Mouse (Mus musculus): ENCODE measurements at regions not wholly inside any gene's neighbourhood (a gene's known extent, or its start where the extent isn't known, plus 50 kb on each side); places are given as distances from the start of the nearest gene placed in this dataset.
A peak's percentile ranks its signal among the peaks of the same experiment; 100 is the strongest.
"Not testable (repeated sequence)": the region's sequence is repeated elsewhere in the genome, so short reads cannot be mapped to it uniquely, and the experiment has no call there.

- DNase-seq (ENCODE audit: low read depth, low spot score); H3K36me3 ChIP-seq (ENCODE audit: control insufficient read depth, insufficient read depth, low read length, poor library complexity, severe bottlenecking); H3K27me3 ChIP-seq (ENCODE audit: control insufficient read depth, insufficient read depth, low read length, poor library complexity, severe bottlenecking): not testable (repeated sequence)
Observed at GRCm38 (mm10) chr19:8496561-8496960, 91.7 kb upstream of the Slc22a30 start.

- H3K36me3 ChIP-seq (ENCODE audit: control insufficient read depth, insufficient read depth, low read length, poor library complexity, severe bottlenecking); DNase-seq (ENCODE audit: low read depth, low spot score); H3K27me3 ChIP-seq (ENCODE audit: control insufficient read depth, insufficient read depth, low read length, poor library complexity, severe bottlenecking): not testable (repeated sequence)
Observed at GRCm38 (mm10) chr19:8497526-8497925, 92.6 kb upstream of the Slc22a30 start.

- peak; percentile 32 for DNase-seq (ENCODE audit: low read depth, low spot score)
- not testable (repeated sequence) for H3K36me3 ChIP-seq (ENCODE audit: control insufficient read depth, insufficient read depth, low read length, poor library complexity, severe bottlenecking); H3K27me3 ChIP-seq (ENCODE audit: control insufficient read depth, insufficient read depth, low read length, poor library complexity, severe bottlenecking)
Observed at GRCm38 (mm10) chr19:8517721-8518120, 73.3 kb upstream of the Slc22a8 start.

- no peaks in the 10 kb centered on the region for H3K36me3 ChIP-seq (ENCODE audit: control insufficient read depth, insufficient read depth, low read length, poor library complexity, severe bottlenecking)
- DNase-seq (ENCODE audit: low read depth, low spot score) = peak; percentile 94
- no peaks in the 10 kb centered on the region for H3K27me3 ChIP-seq (ENCODE audit: control insufficient read depth, insufficient read depth, low read length, poor library complexity, severe bottlenecking)
Observed at GRCm38 (mm10) chr19:8518273-8518672, 72.8 kb upstream of the Slc22a8 start.

- H3K27me3 ChIP-seq (ENCODE audit: control insufficient read depth, insufficient read depth, low read length, poor library complexity, severe bottlenecking); H3K36me3 ChIP-seq (ENCODE audit: control insufficient read depth, insufficient read depth, low read length, poor library complexity, severe bottlenecking): not testable (repeated sequence)
- DNase-seq (ENCODE audit: low read depth, low spot score) = peak; percentile 8
Observed at GRCm38 (mm10) chr19:8518933-8519332, 72.1 kb upstream of the Slc22a8 start.

DNA sequence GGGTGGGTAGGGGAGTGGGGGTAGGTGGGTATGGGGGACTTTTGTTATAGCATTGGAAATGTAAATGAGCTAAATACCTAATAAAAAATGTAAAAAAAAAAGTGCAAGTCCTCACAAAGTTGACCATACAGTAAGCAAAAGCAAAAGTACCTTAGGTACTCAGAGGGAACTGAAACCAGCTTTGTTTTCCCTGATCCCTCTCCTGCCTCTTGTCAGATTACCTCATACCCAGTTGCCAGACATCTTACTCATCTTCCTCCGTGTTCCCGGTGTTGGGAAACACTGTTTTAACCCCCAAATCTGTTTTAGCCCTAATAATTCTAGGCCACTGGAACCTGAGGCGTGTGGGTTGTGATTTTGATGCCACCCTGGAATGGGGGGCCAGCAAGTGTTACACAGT lies 56.5 kb upstream of the Slc22a8 start:
- H3K27me3 ChIP-seq (ENCODE audit: control insufficient read depth, insufficient read depth, low read length, poor library complexity, severe bottlenecking) = no peaks in the 10 kb centered on the region
- no peaks in the 10 kb centered on the region for H3K36me3 ChIP-seq (ENCODE audit: control insufficient read depth, insufficient read depth, low read length, poor library complexity, severe bottlenecking)
- DNase-seq (ENCODE audit: low read depth, low spot score) = peak; percentile 19

DNA sequence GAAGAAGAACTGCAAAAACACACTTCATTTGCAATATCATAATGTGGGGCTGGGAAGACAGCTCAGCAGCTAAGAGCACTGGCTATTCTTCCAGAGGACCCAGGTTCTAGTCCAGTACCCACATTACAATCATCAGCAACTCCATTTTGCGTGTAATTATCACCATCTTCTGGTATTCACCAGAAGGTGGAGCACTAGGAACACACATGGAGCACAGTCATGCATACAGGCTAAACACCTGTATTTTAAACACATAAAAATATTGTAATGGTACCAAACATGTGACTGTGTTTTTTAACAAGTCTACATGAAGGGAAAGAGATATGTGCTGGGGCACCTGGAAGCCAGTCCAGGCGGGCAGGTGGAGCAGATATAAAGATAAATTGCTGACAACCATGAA lies 55.0 kb upstream of the Slc22a8 start:
- H3K27me3 ChIP-seq (ENCODE audit: control insufficient read depth, insufficient read depth, low read length, poor library complexity, severe bottlenecking) = no peaks in the 10 kb centered on the region
- no peaks in the 10 kb centered on the region for H3K36me3 ChIP-seq (ENCODE audit: control insufficient read depth, insufficient read depth, low read length, poor library complexity, severe bottlenecking)
- peak; percentile 45 for DNase-seq (ENCODE audit: low read depth, low spot score)

Data from splenic B cell, adult 2 months (primary cell).